Mouse (Mus musculus) T-helper 17 cell (primary cell): Measurements from ENCODE around the gene Tmem200b.

ENCODE experiments used
- in situ Hi-C, 2 experiments: fragments of 300-600 bp; cut with MboI, MseI; formaldehyde crosslinking; loops; 1 replicate in 1 of 2; 2 replicates in 1 of 2; pipeline ENCODE4 v1.15.1; 2025; ENCODE audit warnings: high pct_unique_total_duplicates in 2 of 2

The Tmem200b gene

DNA sequence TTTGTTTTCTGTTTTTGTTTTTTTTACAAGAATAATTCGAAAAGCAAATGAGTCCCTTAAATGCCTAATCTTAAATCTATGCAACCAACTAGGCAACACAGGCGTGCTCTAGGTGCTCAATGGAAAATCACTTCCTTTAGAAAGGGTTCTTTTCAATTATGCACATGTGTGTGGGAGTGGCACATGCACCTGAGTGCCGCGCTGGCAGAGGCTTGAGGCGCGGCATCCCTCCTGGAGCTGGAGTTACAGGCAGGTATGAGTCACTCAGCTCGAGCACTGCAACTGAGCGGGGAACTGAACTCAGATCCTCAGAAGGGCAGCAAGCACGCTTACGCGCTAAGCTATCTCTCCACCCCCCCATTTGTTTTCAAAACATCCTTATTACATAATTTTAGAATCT lies 26.3 kb downstream of the Tmem200b start:
- in situ Hi-C loops = no loop called here

DNA sequence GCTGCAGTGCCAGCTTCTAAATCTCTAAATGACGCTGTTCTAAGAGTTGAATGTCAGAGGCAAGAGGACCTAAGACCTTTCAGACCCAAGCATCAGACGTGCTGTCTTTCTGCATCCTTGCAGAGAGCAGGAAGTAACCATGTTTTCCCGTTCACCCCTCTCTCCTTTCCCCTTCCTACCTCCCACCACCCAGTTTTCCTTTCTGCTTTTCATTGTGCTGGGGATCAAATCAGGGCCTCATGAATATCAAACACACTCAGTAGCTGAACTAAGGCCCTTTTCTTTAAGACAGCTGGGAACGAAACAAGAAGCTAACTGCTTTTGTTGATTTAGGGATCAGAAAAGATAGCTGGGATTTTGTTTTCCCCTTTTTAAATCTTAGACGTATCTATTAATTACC lies 28.3 kb downstream of the Tmem200b start:
- in situ Hi-C loops = loop anchor here in 1 of 2 experiments (25.0 kb wide), 1 partner anchor 1563 kb away; no protein-coding TSS in a partner anchor

DNA sequence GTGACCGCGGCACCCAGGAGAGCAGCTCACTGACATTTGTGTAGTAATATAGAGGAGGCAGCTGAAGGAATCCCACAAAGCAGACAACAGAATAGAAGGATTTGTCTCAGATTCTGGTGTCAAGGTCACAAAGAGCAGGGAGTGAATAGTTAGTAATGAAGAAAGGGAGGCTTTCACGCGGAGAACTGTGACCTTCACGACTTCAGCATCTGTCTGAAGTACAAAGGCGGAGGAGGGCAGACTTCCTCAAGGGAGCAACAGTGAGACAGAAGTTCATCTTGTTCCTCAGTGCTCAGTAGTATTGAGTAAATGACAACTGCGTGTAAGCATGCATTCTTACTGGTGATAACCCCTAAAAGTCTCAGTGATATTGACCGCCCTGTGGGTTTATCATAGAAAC lies 29.1 kb downstream of the Tmem200b start:
- in situ Hi-C loops = loop anchor here in 1 of 2 experiments (25.0 kb wide), 1 partner anchor 1563 kb away; no protein-coding TSS in a partner anchor

DNA sequence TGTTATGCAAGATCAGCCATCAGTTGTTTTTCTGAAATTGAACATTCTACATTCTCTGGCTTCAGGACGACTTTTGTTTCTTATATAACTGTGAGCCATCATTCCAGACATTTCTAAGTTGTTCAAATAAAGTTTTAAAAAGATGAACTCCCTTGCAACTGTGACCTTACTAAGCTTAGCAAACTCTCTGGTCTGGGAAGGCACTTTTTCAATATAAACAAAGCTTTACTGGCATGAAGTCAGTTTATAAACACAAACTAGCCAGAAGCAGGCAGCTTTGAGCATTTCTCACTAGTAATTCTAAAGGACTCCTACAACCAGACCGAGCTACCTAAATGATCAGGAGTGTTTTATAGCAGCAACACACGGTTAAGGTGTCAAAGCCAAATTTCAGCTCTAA lies 35.6 kb downstream of the Tmem200b start:
- in situ Hi-C loops = loop anchor here in 1 of 2 experiments (25.0 kb wide), 1 partner anchor 1570 kb away; no protein-coding TSS in a partner anchor

DNA sequence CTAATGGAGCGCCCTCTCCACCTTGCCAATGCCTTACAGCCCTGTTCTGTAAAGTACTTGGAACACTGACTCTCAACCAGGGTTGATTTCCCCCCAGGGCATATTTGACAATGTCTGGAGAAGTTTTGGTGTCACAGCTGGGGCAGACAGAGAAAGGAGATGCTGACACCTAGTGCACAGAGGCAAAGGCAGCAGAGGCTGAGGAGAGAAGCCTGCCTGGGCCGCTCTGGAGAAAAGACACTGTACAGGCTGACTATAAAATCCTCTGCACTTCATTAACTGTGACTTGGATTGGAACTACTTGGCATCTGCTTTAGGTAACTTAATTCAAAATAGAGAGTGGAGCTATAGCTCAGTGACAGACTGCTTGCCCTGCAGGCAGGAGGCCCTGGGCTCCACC lies 47.3 kb downstream of the Tmem200b start:
- in situ Hi-C loops = loop anchor here in 1 of 2 experiments (25.0 kb wide), 1 partner anchor 1582 kb away; no protein-coding TSS in a partner anchor

DNA sequence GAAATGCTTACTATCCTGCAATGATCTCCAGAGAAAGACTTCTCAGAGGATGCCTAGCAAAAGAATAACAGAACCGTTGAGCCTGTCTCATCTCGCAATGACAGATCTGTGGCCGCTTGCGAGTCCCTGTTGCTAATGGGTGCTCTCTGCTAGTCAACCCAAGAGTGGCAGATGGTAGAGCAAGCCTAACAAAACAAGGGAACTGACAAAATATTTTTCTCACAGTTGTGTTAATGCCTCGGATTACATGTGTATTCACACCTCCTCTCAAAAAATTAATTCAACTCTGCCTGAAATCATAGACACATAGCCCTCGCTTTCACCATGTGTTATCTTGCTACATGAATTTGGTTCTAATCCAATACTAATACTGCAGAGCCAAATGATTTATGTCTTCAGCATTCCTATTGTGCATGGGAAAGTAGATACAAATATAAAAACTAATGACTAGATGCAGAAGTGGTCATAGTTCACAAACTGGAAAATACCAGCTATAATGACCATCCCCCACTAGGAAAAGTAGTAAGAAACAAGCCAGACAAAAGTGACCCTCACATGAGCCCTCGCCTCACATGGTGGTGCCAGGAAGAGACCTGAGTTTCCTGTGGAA lies 48.8 kb downstream of the Tmem200b start:
- in situ Hi-C loops = loop anchor here (5.0 to 25.0 kb wide), 2 partner anchors 112 to 1583 kb away; no protein-coding TSS in a partner anchor
